In the genomic region with DNA sequence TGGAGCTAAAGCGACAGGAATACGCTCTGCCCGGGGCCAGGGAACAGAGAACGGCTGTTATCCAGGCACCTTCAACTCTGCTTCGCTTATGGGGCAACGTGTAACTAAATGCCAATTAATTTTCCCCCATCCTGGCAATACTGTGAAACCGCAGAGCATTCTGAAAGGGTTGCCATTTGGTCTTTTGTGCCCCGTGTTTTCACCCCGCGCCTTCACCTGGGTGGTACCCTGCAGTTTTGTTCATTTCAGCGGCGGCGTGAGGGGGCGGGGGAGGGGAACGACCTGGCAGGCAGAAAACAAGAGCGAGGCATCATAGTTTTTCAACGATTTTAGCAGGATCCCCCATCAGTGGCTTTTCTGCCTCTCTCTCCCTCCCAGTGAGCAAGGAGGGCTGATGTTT, we compare ENCODE assay signal across 10 mouse cellular contexts. TPM values are rescaled to one million over a fixed set of nuclear protein-coding genes. Genes with fewer than 3 reads are reported as not detected.
A peak's percentile ranks its signal among the peaks of the same experiment; 100 is the strongest.
DNase-seq lines count a peak whose midpoint lies in the region; ATAC-seq and TF ChIP-seq lines count a peak whose summit lies in the region.
"Had no signal": no experiment of that assay in that cellular context is flagged by ENCODE, and none has a peak within 500 bp of the region (broad histone marks: within the 10 kb centered on the region; RNA-seq: fewer than 3 reads in every experiment).

No protein-coding gene starts in this region.

- H3K9me3 ChIP-seq in heart, embryonic 10.5 days, result no peaks in the 10 kb centered on the region
- peaks cover 3% of the 10 kb centered on the region; the same call in 1 of the 2 replicates for H3K9me3 ChIP-seq in hindbrain, embryonic 10.5 days
- H3K9me3 ChIP-seq in liver, postnatal 0 days (ENCODE audit: low read length), result no peaks in the 10 kb centered on the region

- H3K27ac ChIP-seq in heart, embryonic 10.5 days, result no peak overlapping the region
- H3K27ac ChIP-seq in hindbrain, embryonic 10.5 days, result peak overlapping the region; percentile 62
- H3K27ac ChIP-seq in liver, postnatal 0 days (ENCODE audit: low read depth), result no peak overlapping the region

- H3K9ac ChIP-seq in liver, postnatal 0 days (replicated peaks), result no peak overlapping the region

- peak overlapping the region; percentile 47 for H3K4me3 ChIP-seq in heart, embryonic 10.5 days
- peak overlapping the region; percentile 27 for H3K4me3 ChIP-seq in hindbrain, embryonic 10.5 days
- no peak overlapping the region for H3K4me3 ChIP-seq in liver, postnatal 0 days (ENCODE audit: low read depth, low read length)

- peak overlapping the region; percentile 42; the same call in 1 of the 2 replicates for H3K4me2 ChIP-seq in liver, postnatal 0 days (ENCODE audit: low read depth, low read length)

- no peaks in the 10 kb centered on the region for H3K4me1 ChIP-seq in heart, embryonic 10.5 days
- peaks cover 35% of the 10 kb centered on the region for H3K4me1 ChIP-seq in hindbrain, embryonic 10.5 days (replicated peaks)
- H3K4me1 ChIP-seq in liver, postnatal 0 days (ENCODE audit: insufficient read depth), result no peaks in the 10 kb centered on the region

- H3K36me3 ChIP-seq in heart, embryonic 10.5 days, result no peaks in the 10 kb centered on the region
- H3K36me3 ChIP-seq in hindbrain, embryonic 10.5 days, result no peaks in the 10 kb centered on the region
- H3K36me3 ChIP-seq in liver, postnatal 0 days (replicated peaks; ENCODE audit: insufficient read depth, low read length), result no peaks in the 10 kb centered on the region

- 17% methylated on average over 17 of the region's 17 CpGs for WGBS in heart, embryonic 10.5 days
- WGBS in hindbrain, embryonic 10.5 days, result 10% methylated on average over 17 of the region's 17 CpGs
- 29% methylated on average over 17 of the region's 17 CpGs for WGBS in liver, postnatal 0 days (ENCODE audit: insufficient replicate concordance)

- no peak for DNase-seq in heart, embryonic 10.5 days (ENCODE audit: low spot score)
- DNase-seq in heart, adult 18-20 months, result no peak
- peak; percentile 24 for DNase-seq in Muller cell, postnatal 12 days (ENCODE audit: inconsistent ontology term)
- DNase-seq in hindbrain, embryonic 10.5 days (ENCODE audit: low spot score), result peak; percentile 20
- DNase-seq in liver, postnatal 0 days, result no peak
- DNase-seq in urinary bladder, postnatal 10 days (ENCODE audit: low spot score), result no peak
- no peak for DNase-seq in lung, adult 18-20 months
- DNase-seq: retina, postnatal 1 day had no signal

- H3K27me3 ChIP-seq in heart, embryonic 10.5 days (ENCODE audit: insufficient read depth, poor library complexity, severe bottlenecking), result peaks cover 14% of the 10 kb centered on the region; the same call in 1 of the 2 replicates
- peaks cover 77% of the 10 kb centered on the region for H3K27me3 ChIP-seq in hindbrain, embryonic 10.5 days (ENCODE audit: insufficient read depth, poor library complexity, severe bottlenecking)
- H3K27me3 ChIP-seq in liver, postnatal 0 days (ENCODE audit: insufficient read depth, low read length), result no peaks in the 10 kb centered on the region

- TF ChIP-seq EP300 in liver, postnatal 0 days (IDR thresholded peaks at IDR 0.05; ENCODE audit: low read depth), result no peak

- no peak for ATAC-seq in liver, postnatal 0 days
- no peak for ATAC-seq in erythroid progenitor cell, adult 5-6 weeks (replicated peaks; ENCODE audit: low FRiP score, poor library complexity, severe bottlenecking)

- TF ChIP-seq CTCF in liver, postnatal 0 days (IDR thresholded peaks at IDR 0.05; ENCODE audit: low read depth), result no peak

RNA-seq across cellular contexts. Expression of a gene that starts 54.8 kb away (rescaled TPM):
- polyA plus RNA-seq in heart, embryonic 10.5 days (2016; fragmentation: Nextera tagmentation; extraction: Ambion mirVana), result not detected in 2 replicates
- not detected for total RNA-seq in heart, adult 18-20 months (2021)
- 8.9 and 16.9 TPM in 2 replicates for polyA plus RNA-seq in hindbrain, embryonic 10.5 days (2016; fragmentation: Nextera tagmentation; extraction: Ambion mirVana)
- polyA plus RNA-seq in liver, postnatal 0 days (2015; fragmentation: Nextera tagmentation; extraction: Ambion mirVana), result not detected in 2 replicates
- total RNA-seq in erythroid progenitor cell, adult 5-6 weeks (2015; ENCODE audit: low replicate concordance), result not detected in 2 replicates
- total RNA-seq in erythroid progenitor cell, adult 5-6 weeks (2017; ENCODE audit: low replicate concordance), result not detected in 2 replicates
- total RNA-seq: liver, adult 2 months had no signal
- polyA plus RNA-seq: liver, adult 2 months had no signal

RNA-seq across cellular contexts. Expression of a gene that starts 56.8 kb away (rescaled TPM):
- polyA plus RNA-seq in heart, embryonic 10.5 days (2016; fragmentation: Nextera tagmentation; extraction: Ambion mirVana), result 114 and 129 TPM in 2 replicates
- 10 to 100 TPM; 71.6 to 78.8 TPM for total RNA-seq in heart, adult 18-20 months (2021)
- polyA plus RNA-seq in hindbrain, embryonic 10.5 days (2016; fragmentation: Nextera tagmentation; extraction: Ambion mirVana), result 124 and 127 TPM in 2 replicates
- 72.2 and 72.9 TPM in 2 replicates for polyA plus RNA-seq in liver, postnatal 0 days (2015; fragmentation: Nextera tagmentation; extraction: Ambion mirVana)
- total RNA-seq in erythroid progenitor cell, adult 5-6 weeks (2015; ENCODE audit: low replicate concordance), result 42.8 and 43.2 TPM in 2 replicates
- 17.5 and 41.8 TPM in 2 replicates for total RNA-seq in erythroid progenitor cell, adult 5-6 weeks (2017; ENCODE audit: low replicate concordance)

RNA-seq across cellular contexts. Expression of a gene that starts 57.3 kb away (rescaled TPM):
- 7.7 and 10.0 TPM in 2 replicates for polyA plus RNA-seq in heart, embryonic 10.5 days (2016; fragmentation: Nextera tagmentation; extraction: Ambion mirVana)
- 10 to 100 TPM; 12.3 to 13.1 TPM for total RNA-seq in heart, adult 18-20 months (2021)
- 8.2 and 8.4 TPM in 2 replicates for polyA plus RNA-seq in hindbrain, embryonic 10.5 days (2016; fragmentation: Nextera tagmentation; extraction: Ambion mirVana)
- 5.4 and 6.9 TPM in 2 replicates for polyA plus RNA-seq in liver, postnatal 0 days (2015; fragmentation: Nextera tagmentation; extraction: Ambion mirVana)
- 0.42 and 1.4 TPM in 2 replicates for total RNA-seq in erythroid progenitor cell, adult 5-6 weeks (2015; ENCODE audit: low replicate concordance)
- total RNA-seq in erythroid progenitor cell, adult 5-6 weeks (2017; ENCODE audit: low replicate concordance), result 1.3 and 1.7 TPM in 2 replicates

Comparison
In these comparisons a context has a peak if more than half of its experiments do, and no peak if none do; other contexts are left out.
1. DNase-seq: peak in Muller cell, postnatal 12 days (single experiment) and hindbrain, embryonic 10.5 days (single experiment); none in heart, embryonic 10.5 days (single experiment), heart, adult 18-20 months (0 of 2), liver, postnatal 0 days (single experiment), urinary bladder, postnatal 10 days (single experiment) and lung, adult 18-20 months (0 of 2).